Mouse (Mus musculus) heart, postnatal 10 days (tissue): ENCODE measurements around the gene Fut2. TPM values are rescaled to one million over a fixed set of nuclear protein-coding genes. Genes with fewer than 3 reads are reported as not detected.

Source experiments
- DNase-seq, 2 experiments: peaks; one replicate each; pipeline ENCODE4 v3.0.0; 2021
- intact Hi-C: fragments of 180-260 bp; cut with DNase I; formaldehyde crosslinking; loops from one replicate; pipeline ENCODE4 v1.15.1; 2025
- total RNA-seq, 2 experiments: library from RNA; stranded (reverse); gene quantifications; 2 replicates each; pipeline ENCODE4 v1.2.3; 2021

The Fut2 gene
- total RNA-seq, 2 experiments from 2014 or later = 0.38 TPM; not detected in 1

DNA sequence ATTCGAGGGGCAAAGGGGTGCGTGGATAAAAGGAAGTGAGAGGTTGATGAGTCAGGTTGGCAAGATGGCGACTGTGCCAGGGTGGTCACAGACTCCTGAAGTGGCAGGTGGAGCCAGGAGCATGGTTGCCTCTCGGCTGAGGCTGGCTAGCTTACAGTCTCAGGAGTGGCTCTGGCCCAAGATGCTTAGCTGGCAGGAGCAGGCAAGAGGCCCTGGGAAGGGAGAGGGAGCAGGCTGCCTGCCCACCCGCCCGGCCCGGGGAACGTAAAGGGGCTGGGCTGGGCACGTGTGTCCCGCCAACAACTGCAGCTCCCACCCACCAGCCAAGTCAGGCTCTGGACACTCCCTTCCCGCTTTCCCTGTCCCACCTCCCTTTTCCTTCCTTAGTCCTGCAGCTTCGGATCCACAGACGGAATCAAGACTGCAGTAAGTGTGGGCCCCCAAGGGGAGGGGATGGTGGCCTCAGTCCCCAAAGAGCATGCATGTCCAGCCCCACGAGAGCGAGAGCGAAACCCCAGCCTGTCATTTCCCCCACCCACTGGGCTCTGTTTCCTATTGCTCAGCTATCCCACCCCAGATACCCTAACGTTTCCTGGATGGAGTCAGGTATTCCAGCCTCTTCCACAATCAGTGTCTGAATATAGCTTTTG, 24.7 kb downstream of the Fut2 start:
- peak; percentile 71 to 77 for DNase-seq
- intact Hi-C loops = loop anchor here (2.0 kb wide), 1 partner anchor 41 kb away; no protein-coding TSS in a partner anchor

DNA sequence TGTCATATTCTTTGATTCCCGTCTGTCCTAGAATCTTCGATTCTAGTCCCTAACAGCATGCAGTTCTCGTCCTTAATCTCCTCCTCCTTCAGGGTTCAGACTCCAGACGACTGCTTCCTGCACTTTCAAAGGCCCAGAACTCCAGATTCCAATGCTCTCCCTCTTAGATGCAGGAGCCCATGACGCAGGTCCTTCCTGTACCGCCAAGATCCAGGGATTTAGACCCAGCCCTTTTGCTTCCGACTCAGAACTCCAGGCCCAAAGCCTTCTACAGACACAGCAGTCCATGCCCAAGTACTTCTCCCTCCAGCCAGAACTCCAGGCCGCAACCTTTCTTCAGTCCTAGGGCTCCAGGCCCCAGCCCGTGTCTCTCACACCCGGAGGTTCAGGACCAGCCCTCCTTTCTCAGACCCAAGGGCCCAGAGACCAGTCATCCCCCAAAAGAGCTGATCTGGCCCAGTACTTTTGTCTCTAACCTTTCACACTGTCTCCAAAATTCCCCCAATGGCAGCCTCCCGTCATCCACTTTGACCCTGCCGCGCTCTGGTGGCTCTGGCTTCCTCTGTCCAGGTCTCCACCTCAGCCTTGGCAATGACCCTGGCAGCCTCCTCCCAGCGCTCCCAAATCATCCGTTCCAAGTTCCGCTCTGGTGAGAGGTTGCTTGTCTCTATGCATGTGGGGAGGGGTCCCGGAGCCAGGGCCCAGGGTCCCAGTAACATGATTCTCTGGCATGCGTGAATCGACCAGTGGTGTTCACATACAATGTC, 25.8 kb downstream of the Fut2 start:
- intact Hi-C loops = loop anchor here (2.0 kb wide), 1 partner anchor 42 kb away; no protein-coding TSS in a partner anchor

DNA sequence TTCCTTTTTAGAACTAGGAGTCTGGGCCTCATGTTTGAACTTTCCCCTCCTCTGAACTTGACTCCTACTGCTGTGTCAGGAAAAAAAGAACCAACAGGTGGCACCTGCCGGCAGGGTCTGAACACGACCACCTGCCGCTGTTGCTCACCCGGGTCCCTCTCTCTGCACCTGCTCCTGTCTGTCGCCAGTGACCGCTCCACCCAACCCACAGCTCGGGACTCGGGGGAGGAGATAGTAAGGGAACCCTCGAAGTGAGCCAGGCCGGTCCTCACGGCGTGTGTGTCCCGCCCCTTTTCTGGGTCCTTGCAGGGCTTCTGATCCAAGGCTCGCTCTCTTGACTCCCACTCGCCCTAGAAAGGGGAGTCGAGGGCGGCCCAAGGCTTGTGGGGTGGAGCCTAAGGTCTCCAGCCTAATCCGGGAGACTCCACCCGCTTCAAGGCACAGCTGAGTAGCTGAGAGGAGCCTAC, 26.6 kb downstream of the Fut2 start, which contains the start of gene Mamstr:
Mamstr (plus strand) TSS at position 417 of the 467 bp plus-strand sequence.
- intact Hi-C loops = loop anchor here (2.0 kb wide), 1 partner anchor 43 kb away; no protein-coding TSS in a partner anchor
- DNase-seq = no peak

More for the DNA sequence above, 25.8 kb downstream of the Fut2 start:
- DNase-seq = peak in 1 of 2 experiments; percentile 49

DNA sequence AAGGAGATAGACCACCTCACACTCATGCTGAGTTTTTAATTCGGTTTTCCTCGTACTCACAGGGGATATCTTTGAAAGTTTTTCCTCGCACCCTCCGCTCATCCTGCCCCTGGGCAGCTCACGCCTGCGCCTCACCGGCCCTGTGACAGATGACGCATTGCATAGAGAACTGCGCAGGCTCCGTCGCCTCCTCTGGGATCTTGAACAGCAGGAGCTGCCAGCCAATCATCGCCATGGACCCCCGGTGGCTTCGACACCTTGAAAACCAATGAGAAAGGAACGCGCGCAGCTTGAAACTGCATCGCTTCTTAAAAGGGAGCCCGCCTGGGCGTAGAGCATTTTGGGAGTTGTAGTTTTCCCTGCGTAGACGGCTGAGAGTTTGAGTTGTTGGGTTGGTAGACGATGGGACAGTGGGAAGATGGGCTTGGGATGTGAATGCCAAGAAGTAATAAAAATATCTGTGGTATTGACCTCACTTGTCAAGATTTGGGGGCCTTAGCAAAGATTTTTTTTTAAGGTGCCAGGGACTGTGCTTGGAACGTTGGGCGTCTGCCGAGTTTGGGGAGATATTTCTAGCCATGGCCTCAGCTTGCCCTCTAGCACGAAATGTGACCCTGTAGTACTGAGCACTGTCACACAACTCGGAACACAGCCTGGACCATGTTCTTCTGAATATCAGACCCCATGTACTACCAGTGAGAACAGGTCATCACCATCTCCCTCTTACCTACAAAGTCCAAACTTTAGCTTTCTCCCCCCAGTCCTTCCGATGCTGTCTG, 27.4 kb downstream of the Fut2 start:
- DNase-seq = peak; percentile 94 to 95
- intact Hi-C loops = no loop called here

DNA sequence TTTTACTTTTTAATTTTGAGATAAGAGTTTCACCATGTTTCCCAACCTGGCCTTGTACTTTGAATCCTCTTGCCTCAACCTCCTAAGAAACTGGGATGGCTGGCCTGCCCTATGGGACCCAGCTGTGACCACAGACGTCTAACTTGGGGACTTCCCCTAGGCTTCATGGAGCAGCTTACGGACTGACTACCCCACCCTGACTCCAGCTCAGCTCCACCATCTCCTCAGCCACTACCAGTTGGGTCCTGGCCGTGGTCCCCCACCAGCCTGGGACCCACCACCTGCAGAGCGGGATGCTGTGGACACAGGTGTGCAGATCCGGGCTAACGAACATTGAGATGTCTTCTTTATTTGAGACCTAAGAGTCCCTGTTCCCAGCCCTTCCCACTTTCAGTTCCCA, 28.5 kb downstream of the Fut2 start:
- DNase-seq = no peak
- intact Hi-C loops = no loop called here

DNA sequence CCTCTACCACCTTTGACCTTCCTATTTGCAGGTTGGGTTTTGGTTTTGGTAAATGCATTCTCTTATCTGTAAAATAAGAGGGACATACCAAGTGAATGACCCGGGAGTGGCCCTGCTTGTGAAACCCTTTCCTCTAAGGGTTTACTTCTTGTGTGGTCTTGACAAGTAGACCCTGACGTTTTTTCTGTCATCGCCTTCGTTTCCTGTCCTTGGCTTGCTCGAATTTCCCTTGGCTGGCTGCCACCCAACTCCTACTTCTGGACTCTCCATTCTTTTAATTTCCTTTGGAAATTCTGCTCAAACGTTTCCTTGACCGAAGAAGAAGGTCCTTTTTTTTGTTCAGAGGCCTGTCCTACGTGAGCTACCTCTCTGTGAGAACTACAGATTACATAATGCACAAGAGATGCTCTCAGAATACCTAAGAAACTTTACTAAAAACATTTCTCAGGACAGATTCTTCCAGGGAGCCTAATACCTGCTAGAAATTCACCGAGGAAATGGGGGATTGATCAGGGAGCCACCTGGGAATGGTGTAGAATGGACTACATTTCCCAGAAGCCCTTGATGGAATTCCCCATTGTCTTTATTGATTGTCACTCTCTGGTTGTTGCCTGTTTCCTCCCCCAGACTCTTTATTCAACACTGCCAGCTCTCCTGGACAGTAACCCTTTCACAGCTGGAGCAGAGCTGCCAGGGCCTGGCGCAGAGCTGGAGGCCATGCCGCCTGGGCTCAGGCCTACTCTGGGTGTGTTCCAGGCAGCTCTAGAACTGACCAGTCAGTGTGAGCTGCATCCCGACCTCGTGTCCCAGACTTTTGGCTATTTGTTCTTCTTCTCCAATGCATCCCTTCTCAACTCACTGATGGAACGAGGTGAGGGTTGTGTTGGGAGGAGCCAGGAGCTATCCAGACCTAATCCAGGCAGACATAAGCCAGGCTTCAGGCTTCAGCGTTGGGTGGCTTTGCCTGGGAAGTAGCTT, 30.2 kb downstream of the Fut2 start:
- DNase-seq = peak; percentile 80 to 81
- intact Hi-C loops = no loop called here

DNA sequence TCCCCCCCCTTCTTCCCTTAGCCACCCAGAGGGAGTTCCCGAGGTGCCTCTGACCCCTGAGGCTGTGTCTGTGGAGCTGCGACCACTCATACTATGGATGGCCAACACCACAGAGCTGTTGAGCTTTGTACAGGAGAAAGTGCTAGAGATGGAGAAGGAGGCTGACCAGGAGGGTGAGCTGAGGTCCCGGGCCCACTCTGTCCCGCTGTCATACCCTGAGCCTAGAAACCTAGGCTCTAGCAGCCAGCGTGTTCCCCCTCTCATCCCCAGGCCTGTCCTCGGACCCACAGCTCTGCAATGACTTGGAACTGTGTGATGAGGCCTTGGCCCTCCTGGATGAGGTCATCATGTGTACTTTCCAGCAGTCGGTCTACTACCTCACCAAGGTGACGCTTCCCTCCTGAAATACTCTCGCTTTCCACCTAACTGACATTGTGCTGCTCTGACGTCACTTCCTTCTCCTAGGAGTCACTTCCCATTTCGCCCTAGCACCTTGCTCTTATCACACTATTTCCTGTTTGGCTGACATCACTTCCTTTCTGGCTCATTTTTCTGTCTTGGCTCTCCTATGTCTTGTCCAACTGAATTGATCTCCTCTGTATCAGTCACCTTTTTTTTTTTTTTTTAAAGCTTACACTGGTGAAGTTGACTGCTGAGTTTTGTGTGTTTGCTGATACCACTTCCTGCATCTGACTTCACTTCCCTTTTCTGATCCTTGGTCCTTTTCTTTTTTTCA, 31.1 kb downstream of the Fut2 start:
- intact Hi-C loops = no loop called here
- peak in 1 of 2 experiments; percentile 58 for DNase-seq

DNA sequence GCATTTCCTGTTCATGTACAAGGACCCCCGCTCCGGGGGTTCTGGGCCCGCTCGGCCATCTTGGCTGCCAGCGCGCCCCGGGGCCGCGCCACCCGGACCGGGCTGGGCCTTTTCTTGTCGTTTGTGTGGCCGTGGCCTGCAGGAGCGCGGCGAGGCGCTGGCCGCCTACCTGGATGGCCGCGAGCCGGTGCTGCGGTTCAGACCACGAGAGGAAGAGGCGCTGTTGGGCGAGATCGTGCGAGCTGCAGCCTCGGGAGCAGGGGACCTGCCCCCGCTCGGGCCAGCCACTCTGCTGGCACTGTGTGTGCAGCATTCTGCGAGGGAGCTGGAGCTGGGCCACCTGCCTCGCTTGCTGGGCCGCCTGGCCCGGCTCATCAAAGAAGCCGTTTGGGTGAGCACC, 33.7 kb downstream of the Fut2 start:
- peak; percentile 62 to 69 for DNase-seq
- intact Hi-C loops = no loop called here

DNA sequence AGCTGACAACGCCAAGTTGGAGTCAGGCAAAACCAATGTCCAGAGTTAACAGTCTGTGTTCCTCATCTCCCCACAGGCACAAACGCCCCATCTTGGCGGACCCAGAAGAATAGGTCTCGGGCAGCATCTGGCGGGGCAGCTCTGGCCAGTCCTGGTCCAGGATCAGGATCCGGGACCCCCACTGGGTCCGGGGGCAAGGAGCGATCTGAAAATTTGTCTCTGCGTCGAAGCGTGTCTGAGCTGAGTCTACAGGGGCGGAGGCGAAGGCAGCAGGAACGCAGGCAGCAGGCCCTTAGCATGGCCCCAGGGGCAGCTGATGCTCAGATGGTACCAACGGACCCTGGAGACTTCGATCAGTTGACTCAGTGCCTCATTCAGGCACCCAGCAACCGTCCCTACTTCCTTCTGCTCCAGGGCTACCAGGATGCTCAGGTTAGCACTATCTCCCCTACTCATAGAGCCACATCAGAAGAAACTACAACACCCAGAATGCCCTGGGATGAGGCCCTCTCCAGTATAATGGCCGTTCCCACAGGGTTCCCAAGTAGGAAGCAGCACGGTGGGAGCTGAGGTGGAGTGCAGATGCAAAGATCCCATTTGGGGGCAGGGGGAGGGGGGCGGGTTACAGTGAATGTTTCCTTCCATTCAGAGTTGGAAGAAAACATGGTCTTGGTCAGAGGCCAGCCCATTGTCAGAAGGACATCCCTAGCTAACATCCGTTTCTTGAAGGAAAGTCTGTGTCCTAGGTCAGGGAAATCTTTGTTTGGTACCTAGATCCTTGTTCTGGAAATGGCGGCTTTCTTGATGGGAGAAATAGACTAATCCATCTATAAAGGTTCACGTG, 35.9 kb downstream of the Fut2 start:
- intact Hi-C loops = no loop called here
- DNase-seq = peak in 1 of 2 experiments; percentile 36

DNA sequence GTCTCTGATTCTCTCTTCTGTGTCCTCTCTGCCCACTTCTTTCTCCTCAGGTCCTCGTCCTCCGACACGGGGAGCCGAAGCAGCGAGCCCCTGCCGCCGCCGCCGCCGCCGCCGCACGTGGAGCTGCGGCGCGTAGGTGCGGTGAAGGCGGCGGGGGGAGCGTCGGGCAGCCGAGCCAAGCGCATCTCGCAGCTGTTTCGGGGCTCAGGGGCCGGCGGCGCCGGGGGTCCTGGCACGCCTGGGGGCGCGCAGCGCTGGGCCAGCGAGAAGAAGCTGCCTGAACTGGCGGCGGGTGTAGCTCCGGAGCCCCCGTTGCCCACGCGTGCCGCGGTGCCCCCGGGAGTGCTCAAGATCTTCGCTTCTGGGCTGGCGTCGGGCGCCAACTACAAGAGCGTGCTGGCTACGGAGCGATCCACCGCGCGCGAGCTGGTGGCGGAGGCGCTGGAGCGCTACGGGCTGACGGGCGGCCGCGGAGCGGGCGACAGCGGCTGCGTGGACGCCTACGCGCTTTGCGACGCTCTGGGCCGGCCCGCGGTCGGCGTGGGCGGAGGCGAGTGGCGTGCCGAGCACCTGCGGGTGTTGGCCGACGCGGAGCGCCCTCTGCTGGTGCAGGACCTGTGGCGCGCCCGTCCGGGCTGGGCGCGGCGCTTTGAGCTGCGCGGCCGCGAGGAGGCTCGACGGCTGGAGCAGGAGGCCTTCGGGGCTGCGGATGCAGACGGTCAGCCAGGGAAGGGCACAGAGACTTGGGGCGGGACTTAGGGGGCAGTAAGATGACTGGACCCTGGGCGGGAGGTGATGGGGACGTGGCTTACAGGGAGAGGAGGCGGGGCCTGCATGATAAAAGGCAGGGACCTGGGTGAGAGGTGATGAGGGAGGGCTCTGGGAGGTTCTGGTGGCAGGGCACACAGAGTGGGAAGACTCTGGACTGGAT, 37.6 kb downstream of the Fut2 start:
- peak; percentile 92 for DNase-seq
- intact Hi-C loops = loop anchor here (2.0 kb wide), 1 partner anchor 52 kb away; no protein-coding TSS in a partner anchor

DNA sequence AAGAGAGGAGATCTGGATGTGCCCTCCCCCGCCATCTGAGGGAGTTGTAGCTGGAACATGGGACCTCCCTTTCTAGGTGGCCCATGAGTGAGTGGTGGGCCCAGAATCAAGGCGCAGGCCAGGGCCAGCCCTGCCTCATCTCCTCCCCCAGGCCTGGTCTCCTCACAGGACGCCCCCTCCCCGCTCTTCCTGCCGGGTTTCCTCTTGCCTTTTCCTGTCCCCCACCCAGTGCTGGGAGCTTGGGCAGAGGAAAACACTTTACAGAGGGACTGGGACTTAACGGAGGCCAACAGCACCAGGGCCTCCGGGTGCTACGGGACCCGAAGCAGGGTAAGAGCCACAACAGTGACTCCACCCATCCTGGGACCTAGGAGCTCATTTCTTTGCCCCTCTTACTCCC, 38.9 kb downstream of the Fut2 start, which contains the start of gene Rasip1:
Rasip1 (plus strand) TSS at position 228 of the 400 bp plus-strand sequence.
- intact Hi-C loops = no loop called here
- DNase-seq = peak; percentile 60 to 62

DNA sequence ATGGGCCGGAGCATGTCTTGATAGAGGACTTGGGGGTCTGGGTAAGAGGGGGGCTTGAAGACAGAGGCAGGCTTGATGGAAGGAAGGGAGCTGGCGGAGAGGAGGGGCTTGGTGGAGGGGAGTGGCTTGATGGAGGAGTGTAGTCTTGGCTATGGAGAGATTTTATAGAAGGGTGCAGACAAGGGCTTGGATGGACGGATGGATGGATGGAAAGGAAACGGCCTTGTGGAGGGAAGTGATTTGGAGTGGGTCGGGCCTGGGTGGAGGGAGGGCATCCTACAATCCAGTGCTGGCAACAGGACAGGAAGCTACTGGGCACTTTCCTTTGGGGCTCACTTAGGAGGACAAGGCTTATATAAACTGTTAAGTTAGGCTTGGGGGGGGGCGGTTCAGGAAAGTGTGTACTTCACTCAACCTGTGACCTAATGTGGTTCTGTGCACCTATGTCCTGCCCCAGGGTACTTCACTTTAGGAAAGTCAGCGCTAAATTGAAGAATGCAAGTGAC, 39.6 kb downstream of the Fut2 start:
- intact Hi-C loops = no loop called here
- DNase-seq = peak in 1 of 2 experiments; percentile 24

DNA sequence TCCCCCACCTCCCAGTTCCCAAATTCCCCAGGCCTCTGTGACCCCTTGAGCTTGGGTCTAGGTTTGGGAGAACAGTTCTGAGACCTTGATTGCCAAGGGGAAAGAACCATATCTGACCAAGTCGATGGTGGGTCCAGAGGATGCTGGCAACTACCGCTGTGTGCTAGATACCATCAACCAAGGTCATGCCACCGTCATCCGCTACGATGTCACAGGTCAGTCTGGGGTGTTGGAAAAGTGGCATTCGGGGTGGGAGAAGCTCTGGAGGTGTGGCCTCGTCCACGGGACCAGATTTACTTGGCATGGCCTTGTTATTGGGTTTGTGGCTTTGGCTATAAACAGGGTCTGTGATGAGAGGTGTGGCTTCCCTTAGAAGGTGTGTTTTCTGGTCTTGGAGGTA, 40.7 kb downstream of the Fut2 start:
- intact Hi-C loops = loop anchor here (2.0 kb wide), 1 partner anchor 31 kb away; no protein-coding TSS in a partner anchor
- no peak for DNase-seq

DNA sequence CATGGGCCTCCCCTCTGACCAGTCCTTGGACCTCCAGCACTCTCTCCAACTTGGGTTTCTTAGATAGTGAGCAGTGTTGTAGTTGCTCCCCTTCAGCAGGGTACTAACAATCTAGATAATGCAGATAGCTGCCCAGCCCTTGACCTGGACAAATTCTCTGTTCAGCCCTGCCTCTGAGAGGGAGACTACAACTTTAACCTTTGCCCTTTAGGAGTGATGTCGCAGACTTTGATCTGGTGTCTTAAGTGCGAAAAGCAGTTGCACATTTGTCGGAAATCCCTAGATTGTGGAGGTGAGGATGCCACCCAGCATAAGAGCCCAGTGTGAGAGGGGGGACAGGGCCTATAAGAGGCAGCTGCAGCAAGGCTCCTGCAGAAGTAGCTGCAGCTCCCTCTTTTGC, 41.5 kb downstream of the Fut2 start:
- DNase-seq = no peak
- intact Hi-C loops = loop anchor here (2.0 kb wide), 1 partner anchor 30 kb away; no protein-coding TSS in a partner anchor

DNA sequence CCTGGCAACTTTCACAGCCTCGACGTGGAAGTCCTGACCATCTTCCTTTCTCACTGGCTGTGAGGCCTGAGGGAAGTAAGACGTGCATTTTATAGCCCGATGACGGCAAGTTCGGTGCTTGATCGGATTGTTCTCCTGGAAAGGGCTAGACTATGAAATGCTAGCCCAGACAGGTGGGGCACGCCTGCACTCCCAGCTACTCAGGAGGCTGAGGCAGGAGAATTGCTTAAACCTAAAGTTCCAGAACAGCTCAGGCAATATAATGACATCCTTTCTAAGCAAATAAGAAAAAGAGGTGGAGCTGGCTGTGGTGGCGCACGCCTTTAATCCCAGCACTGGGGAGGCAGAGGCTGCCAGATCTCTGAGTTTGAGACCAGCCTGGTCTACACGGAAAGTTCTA, 42.7 kb downstream of the Fut2 start:
- DNase-seq = no peak
- intact Hi-C loops = no loop called here

DNA sequence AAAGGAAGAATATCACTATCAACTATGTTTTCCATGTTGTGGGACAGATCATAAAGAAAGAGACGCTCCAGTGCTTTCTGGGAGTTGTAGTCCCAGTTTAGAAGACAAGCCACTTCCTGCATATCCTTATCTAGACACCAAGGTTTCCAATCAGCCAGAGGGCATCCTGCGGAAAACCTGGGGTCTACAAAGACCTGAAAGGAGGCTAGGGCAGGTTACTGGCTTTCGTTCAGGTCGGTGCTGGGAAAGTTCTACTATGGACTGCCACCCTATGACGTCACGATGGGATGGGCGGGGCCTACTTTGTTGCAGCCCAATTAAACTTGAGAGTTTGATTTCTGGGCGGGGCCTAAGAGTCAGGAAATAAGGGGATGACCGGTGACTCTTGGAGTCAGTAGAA, 44.8 kb downstream of the Fut2 start, which contains the start of gene Izumo1:
Izumo1 (plus strand) TSS at position 369 of the 400 bp plus-strand sequence.
- intact Hi-C loops = no loop called here
- peak in 1 of 2 experiments; percentile 66 for DNase-seq
